Mouse (Mus musculus): ENCODE results near the gene Msx3.

Gene Msx3
- long read RNA-seq, experiment 1 = 0 reads
- long read RNA-seq, experiment 2 = 0 reads

DNA sequence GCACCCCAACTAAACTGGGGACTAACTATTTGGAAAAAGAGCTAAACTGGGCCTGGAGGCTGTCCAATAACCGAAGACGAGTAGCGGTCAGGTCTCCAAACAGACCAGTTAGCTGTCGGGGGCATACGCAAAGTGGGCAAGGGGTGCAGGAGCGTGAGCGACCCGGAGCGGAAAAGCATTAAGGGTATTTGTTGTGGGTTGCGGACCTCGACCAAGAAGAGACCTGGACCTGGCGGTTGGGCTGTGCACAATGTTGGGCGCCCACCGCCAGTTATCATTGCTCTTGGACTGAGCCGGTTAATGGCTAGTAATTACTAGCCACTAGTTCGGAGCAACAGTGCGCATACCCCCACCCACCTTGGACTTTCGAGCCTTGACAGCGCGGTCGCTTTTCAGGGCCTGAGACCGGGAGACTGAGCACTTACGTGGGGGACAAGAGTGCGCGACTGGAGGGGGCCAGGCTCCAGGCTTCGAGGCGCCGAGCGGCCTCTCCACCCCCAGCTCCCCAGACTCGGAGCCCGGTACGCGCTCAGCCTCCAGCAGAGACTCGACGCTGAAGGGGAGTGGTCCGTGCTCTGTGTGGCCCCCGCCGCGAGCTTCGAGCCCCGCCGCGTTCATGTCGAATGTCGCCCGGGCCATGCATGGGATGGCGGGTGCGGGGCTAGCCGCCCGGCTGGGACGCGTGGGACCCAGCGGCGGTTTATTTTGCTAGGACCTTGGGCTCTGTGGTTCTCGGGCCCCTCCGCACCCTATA is at the start of gene Msx3:
Msx3 (minus strand) TSS at position 729 of the 754 bp plus-strand sequence.
- intact Hi-C loops (cut with DNase I) = no loop called here

DNA sequence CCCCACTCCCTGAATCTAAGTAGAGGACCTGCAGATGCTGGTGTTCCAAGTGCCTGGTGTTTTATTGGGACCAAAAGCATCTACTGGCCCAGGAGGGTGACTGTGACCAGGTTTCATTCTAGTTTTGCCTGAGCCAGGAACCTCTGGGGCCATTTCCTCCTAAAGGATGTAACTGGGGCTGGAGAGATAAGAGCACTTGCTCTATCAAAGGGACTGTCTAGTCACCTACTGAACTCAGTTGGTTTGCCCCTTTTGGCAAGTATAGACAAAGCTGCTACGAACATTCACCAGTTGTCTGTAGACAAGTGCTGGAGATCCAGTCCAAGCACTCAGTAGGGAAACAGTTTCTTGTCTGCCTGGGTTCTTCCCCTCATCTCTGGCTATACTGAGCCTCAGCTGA is 49.6 kb upstream of the Msx3 start:
- intact Hi-C loops (cut with DNase I) = no loop called here

DNA sequence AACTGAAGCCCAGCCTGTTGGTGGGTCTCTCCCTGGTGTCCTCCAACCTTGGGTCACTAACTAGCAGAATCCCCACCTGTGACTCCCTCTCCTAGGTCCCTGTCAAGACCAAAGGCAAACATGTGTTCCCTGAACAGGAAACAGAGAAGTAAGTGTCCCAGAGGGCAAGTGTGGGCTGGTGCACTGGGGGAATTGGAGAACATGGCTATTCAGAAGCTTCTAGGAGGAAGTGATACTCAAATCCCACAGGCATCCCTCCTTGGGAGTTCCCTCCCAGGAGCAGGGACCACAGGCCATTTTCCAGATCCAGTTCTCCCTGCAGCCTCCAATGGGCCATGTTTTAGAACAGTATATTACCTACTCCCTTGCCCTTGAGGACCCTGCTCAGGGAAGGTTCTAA is 47.2 kb upstream of the Msx3 start:
- intact Hi-C loops (cut with DNase I) = no loop called here

DNA sequence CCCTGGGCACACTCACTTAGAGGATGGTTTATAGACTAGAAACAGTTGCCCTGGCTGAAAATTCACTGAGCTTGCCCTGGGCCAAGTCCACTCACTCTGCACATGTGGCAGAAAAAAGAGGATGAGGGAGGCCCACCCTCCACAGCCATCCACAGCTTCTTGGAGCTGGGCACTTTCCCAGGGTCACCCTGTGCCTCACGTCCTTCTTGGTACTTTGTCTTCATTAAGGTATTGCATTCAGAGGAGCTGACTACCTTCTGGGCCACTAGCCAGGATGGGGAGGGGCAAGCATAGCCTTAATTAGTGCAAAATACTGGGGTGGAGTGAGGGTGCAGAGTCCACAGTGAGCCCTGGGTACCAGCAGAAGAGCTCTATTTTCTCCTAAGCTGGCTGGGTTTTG is 46.7 kb upstream of the Msx3 start:
- intact Hi-C loops (cut with DNase I) = no loop called here

DNA sequence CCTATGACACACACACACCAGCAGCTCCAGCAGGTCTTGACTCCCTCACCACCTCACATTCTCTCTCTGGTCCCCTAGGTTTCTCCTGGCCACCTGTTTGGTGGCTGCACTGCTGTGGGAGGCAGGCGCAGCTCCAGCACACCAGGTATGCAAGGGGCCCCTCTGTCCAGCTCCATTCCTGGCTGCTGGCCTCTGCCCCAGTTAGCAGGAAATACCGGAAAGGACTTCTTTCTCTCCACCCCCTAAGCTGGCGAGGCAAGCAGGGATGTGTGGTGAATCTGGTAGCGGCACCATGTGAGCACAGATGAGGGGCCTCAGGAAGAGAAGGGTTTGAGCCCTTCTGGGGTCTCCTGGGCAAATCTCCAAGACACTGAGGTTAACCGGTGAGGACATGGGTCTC is 46.1 kb upstream of the Msx3 start:
- intact Hi-C loops (cut with DNase I) = no loop called here

DNA sequence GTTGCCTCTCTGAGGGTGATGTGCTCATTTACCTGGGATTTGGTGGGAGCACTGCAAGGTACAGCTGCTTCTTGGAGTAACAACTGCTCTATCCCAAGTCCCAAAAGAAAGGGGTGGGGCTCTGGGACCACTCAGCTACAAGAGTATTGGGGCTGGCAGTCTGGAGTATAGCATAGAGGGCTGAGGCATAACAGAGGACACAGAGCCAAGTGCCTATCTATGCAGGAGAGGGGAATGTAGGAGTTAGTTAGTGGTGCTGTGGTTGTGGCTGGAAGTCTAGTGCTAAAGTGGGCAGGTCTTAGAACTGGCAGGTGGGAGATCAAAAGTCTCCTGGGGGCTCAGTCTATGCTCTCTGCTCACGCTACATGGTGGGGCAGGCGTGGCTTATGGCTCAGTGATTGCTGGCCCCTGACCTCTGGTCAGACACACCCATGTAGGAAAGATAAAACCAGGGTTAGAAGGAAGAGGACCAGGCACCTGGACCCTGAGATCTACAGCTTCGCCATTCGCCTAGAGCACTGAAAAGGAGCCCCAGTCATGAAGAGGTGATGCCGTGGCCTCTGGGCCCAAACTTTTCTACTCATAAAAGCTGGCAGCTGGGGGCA is 44.1 kb upstream of the Msx3 start, which contains the start of gene Prap1:
Prap1 (plus strand) TSS at position 472 of the 605 bp plus-strand sequence.
- intact Hi-C loops (cut with DNase I) = no loop called here

DNA sequence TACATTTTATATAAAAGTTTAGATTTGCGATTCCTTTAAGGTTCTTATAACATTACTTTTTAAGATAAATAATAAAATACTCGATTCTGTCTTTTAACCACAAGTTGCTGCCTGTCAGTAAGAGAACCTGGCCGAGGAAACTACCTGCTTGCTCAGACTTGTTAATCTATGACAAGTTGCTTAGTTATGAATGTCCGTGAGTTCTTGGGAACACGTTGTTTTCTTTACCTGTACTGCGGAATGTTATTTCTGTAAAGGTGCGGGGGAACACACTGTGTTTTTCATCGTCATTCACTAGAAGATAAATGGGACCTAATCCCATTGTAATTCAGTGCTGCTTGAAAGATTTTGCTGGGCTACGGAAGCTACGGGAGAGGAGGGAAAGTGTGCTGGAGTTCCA is 41.7 kb upstream of the Msx3 start:
- intact Hi-C loops (cut with DNase I) = no loop called here

DNA sequence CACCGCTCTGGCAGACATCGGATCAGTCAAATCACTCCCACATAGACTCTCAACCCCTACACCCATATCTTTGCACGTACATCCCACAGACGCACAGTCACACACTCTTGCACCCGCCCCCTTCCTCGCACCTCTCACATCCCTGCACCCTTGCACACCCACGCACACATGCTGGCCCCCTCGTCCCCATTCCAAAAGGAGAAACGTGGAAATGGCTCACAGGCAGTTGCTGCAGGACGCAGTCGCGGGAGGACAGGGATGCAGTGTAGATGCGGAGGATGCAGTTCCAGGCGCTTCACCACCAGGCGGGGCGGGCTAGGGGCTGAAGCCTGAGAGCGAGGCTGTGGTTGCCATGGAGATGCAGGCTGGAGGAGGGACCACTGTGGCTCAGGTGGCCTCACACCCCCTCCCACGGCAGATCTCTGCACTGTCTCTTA is 33.4 kb upstream of the Msx3 start, which contains the start of gene Caly:
Caly (minus strand) TSS at position 307 of the 437 bp plus-strand sequence.
- intact Hi-C loops (cut with DNase I) = no loop called here

DNA sequence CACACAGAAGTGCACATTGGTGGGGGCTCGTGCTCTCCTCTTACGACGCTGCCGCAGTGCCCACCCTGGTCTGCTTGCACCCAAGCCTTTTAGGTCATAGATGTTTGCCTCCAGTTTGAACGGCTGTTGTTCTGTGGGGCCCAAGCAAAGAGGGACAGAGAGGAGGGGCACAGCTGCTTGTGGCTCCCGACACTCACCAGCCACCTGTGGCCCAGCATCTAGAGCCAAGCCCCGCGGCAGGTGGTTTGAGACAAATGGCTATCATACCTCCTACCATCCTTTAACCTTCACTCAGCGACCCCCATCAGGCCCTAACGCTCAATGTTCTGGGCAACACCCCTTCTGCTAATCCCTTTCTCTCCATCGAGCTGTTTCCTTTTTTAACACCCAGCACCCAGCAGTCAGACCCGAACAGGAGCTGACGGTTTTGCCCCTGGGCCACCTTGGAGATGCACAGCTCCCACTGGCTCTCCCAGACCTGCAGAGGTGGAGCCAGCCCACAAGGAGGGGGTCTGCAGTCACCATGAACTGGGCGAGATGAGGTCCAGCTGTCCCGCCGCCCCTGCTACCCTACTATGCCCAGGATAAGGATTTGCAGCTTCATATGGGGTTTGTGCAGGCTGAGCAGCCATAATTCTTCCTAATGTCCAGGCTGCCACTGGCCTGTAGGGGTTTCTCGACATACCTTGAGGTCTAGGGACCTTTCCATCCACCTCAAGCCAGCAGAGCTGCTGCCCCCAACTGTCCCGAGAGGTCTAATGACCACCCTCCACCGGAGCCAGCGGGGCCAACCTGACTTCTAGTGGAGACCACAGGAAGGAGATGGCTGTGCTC is 32.7 kb upstream of the Msx3 start:
- intact Hi-C loops (cut with DNase I) = no loop called here

DNA sequence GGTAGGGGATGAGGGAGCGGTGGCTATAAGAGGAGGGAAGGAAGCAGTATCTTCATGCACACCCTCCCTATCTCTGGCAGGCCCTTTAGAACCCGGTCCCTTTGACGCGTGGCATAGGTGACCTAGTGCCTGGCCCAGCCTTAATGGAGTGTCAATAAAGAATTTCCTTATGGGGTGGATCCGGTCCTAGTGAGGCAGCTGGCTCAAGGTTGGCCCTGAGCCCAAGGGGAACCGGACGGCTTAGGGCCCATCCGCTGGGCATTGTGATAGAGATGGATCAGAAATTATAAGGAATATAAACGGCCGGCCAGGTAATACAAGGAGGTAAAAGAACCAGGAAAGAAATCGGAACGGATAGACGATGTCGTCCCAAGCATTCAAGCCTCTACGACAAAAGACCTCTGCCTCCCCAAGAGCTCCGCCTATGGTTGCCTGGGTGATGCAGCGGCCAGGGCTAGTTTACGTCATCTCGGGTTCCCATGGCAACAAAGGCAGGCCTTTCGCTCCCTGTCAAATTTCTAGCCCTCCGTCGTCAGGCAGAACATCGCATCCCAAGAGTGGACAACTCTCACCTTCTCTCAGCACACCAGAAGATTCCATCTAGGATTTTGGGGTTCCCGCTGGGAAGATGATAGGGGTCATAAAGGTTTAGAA is 31.7 kb upstream of the Msx3 start:
- intact Hi-C loops (cut with DNase I) = no loop called here

DNA sequence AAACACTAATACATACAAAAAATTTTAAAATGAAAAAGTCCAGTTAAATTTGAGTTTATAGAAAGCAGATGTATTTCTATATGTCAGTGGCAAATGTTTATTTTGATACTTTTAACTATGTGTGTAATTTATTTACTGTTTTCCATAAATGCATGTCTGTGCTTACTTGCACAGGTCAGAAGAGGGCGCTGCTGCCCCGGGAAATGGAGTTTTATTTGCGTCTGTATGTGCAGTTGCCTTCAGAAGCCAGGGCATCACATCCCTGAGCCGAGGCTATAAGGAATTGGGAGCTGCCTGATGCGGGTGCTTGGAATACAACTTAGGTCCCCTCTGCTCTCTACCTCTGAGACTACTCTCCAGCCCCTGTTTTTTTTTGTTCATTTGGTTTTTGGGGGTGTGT is 29.8 kb upstream of the Msx3 start:
- intact Hi-C loops (cut with DNase I) = loop anchor here (1.0 to 5.0 kb wide), 2 partner anchors 63 to 754 kb away; no protein-coding TSS in a partner anchor

DNA sequence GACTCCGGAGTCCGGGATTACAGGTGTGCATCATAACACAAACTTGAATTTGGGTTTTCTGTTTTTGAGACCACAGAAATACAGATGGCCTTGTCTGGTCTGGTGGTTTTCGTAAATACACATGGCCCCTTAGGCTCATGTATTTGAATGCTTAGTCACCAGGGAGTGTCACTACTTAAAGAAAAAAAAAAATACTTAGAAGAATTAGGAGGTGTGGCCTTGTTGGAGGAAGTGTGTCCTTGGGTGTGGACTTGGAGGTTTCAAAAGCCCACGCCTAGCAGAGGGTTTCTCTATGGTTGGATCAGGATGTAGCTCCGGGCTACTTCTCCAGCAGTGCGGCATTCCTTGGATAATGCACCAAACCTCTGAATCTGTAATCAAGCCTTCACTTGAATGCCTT is 28.8 kb upstream of the Msx3 start:
- intact Hi-C loops (cut with DNase I) = loop anchor here (1.0 to 5.0 kb wide), 2 partner anchors 64 to 755 kb away; no protein-coding TSS in a partner anchor

DNA sequence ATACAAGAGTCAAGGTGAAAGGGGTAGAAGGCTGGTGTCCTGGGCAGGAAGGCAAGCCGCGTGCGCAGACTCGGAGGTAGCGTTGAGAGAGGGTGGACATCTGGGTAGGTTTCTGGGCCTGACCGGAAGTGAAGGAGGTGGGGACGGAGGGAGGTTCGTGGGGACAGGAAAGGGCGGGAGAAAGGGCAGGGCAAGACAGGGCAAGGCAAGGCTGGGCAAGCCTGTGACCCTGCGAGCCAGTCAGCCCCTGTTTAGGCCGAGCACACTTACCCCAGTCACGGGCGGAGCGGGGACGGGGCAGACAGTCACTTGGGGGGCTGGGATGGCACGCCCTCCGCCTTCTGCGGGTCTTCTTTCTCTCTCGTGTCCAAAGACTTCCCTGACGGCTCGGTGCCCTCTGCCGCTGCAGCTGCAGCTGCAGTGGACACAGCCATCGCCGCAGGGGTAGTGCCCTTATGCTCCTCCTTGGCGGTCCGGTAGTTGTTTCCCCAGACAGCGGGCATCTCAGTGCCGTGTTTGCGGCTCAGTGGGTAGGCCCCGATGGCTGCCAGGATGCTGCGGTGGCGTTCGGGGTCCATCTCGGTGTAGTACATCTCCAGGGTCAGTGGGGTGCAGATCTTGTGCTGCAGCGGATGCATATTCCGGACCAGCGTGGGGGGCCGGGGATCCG is 21.3 kb upstream of the Msx3 start:
- intact Hi-C loops (cut with DNase I) = no loop called here

DNA sequence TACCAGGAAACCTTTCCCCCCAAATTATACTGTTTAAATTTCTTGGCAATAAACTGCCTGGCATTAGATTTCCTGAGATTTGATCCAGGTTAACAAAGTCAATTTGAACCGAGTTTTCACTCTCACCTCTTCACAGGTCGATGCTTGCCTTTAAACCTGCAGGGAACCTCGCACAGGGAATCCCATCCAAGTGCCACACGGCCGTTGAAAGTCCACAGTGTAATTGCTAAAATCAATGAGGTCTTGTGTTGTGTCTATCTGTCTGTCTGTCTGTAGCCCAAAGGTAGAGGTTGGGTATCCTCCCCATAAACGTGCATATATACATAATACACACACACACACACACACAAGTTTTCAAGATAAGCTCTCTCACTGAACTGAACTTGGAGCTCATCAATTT is 18.5 kb upstream of the Msx3 start:
- intact Hi-C loops (cut with DNase I) = no loop called here

DNA sequence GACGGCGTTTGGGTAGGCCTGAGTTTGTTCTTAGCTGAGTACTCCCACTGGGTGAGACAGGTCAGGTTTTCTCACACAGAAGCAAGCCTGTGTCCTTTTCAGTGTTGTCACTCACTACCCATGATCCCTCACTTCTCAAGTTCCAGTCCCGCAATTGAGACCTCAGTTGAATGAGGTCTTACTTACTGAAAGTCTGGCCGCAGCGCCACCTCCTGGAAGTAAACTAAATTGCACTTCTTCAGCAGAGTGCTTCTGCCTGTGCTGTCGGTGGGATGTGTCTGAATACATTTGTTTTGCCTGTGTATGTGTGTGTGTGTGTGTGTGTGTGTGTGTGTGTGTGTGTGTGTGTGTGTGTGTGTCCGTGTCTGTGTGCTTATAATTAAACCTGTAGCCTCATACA is 14.2 kb upstream of the Msx3 start:
- intact Hi-C loops (cut with DNase I) = loop anchor here (2.0 to 5.0 kb wide), 2 partner anchors 94 to 156 kb away; no protein-coding TSS in a partner anchor

DNA sequence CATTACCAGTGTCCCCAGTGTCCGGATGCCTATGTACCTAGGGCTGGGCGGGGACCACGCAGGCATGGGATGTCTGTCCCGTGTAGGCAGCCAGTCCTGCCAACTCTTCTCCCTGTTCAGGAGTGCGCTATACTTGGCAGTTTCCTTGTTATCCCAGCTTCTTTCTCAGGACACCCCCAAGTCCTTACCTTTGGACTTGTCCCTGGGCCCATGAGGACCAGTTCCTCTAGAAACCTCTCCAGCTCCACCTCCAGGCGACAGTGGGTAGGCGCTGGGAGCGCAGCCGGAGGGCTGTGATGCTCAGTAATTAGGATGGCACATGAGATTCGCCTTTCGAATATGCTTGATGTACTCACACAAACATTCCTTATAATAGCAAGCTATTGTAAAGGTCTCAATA is 13.4 kb upstream of the Msx3 start:
- intact Hi-C loops (cut with DNase I) = loop anchor here (2.0 to 5.0 kb wide), 2 partner anchors 94 to 155 kb away; no protein-coding TSS in a partner anchor

DNA sequence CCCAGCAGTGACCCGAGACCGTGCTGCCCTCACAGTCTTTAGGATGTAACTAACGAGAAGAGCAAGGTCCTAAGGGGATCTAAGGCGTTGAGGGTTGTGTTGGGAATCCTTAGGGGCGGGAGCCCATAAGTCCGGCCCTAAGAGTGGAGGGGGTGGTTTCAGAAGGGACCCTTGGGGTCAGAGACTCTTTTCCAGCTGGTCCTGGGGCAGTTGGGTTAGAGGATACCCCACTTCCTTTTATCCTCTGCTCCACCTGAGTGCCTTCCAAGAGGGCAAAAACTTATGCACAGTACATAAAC is 12.9 kb upstream of the Msx3 start:
- intact Hi-C loops (cut with DNase I) = loop anchor here (2.0 to 5.0 kb wide), 2 partner anchors 93 to 154 kb away; no protein-coding TSS in a partner anchor

DNA sequence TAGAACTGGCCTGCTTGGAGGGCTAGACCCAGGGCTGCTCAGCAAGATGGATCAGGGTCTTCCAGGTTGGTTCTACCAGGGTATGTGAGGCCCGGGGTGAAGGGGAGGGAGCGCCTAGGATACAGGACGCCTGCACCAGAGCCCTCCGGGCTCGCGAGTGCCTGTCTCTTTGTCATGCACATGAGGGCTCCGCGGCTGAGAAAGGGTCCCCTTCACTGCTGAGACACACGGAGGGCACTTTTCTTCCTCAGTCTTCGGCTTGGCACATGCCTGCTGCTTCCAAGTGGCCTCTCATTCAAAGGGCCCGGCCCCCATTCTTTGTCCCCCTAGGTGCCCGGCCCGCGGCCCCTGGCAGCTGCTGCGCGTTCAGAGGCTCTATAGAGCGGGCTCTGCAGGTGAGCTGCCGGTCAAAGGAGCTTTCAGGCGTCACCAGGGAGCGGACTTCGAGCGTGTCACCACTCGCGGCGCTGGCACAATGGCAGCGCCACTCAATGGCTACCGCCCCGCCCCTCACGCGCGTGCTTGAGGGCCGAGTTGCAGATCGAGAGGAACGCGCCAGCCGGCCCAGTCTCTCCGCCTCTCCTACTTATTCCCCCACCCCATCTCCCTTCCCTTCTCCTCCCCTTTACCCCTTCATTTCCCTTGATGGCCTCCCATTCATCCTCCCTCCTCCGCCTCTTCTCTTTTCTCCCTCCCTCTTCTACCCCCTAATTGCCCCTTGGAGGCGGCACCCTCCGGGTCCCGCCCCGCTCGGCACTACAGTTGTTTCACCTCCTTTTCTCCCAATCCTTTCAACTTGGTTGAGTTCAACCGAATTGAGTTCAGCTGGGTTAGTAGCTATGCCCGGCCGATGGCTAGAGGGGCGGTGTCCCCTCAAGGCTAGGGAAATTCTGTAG is 12.3 kb upstream of the Msx3 start:
- intact Hi-C loops (cut with DNase I) = loop anchor here (5.0 kb wide), 1 partner anchor 154 kb away; no protein-coding TSS in a partner anchor

DNA sequence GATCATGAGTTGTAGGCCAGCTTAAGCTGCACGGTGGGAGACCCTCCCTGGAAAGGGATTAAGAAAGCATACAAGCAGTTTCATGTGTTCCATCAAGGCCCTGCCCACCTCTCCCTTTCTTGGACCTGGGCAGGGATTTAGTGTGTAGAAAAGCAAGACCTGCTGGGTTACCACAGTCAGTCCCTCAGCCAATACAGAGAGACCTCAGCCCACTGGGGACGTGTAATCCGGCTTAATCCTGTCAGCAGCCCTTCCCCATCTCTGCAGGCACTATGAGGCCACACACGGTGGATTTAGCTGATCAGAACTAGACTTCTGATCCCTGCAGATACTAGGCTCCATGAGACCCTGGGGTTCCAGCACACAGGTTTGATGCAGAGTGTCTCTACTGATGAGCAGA is 10.7 kb upstream of the Msx3 start:
- intact Hi-C loops (cut with DNase I) = no loop called here

DNA sequence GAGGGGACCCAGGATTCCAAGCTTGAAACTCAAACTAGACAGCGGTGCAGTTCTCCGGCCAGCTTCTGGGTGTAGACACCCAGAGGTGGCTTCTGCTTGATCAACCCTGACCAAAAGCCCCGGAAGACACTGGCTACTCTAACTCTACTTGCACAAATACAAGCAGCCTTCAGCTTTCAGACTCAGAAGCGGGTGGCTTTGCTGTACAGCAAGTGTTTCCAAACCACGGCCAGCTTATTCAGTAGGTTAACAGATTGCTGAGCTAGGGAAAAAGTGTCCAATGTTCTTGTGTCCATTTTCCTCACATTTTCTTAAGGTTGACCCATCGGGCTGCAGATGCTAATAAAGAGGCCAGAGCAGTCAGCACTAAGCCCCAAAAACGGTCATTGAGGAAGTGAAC is 9.6 kb upstream of the Msx3 start:
- intact Hi-C loops (cut with DNase I) = no loop called here

All from adrenal gland (tissue).